Mouse (Mus musculus) intestine, embryonic 14.5 days (tissue): ENCODE data around the gene Gprc5b. TPM values are rescaled to one million over a fixed set of nuclear protein-coding genes. Genes with fewer than 3 reads are reported as not detected.

ENCODE experiments used
- ATAC-seq: fragments of 200-750 bp; cut with Nextera tagmentation; replicated peaks from 2 replicates; pipeline ENCODE4 v1.8.0; 2017; ENCODE audit warnings: low read depth, moderate number of reproducible peaks, moderate TSS enrichment, moderate library complexity; ENCODE audit not compliant: low FRiP score, low TSS enrichment
- DNase-seq: peaks from one replicate; pipeline ENCODE4 v3.0.0-alpha.2; 2018; ENCODE audit warnings: low spot score
- H3K27ac ChIP-seq: fragments of 300-500 bp; sonication (generic); 2 replicates; pipeline ENCODE4 v1.5.1; 2014; ENCODE audit warnings: low read depth, mild to moderate bottlenecking, control low read depth
- H3K27me3 ChIP-seq: fragments of 300-500 bp; sonication (generic); replicated peaks from 2 replicates; pipeline ENCODE4 v1.6.1; 2014; ENCODE audit warnings: low read length, control low read depth; ENCODE audit not compliant: control insufficient read depth, insufficient read depth
- H3K36me3 ChIP-seq: fragments of 300-500 bp; sonication (generic); 2 replicates; pipeline ENCODE4 v1.6.1; 2014; ENCODE audit warnings: low read length, control low read depth; ENCODE audit not compliant: control insufficient read depth, insufficient read depth
- H3K4me1 ChIP-seq: fragments of 300-500 bp; sonication (generic); replicated peaks from 2 replicates; pipeline ENCODE4 v1.6.1; 2014; ENCODE audit warnings: low read length, control low read depth, mixed read lengths; ENCODE audit not compliant: control insufficient read depth, insufficient read depth
- H3K4me2 ChIP-seq: fragments of 300-500 bp; sonication (generic); 2 replicates; pipeline ENCODE4 v1.6.1; 2014; ENCODE audit warnings: low read length
- H3K4me3 ChIP-seq: fragments of 300-500 bp; sonication (generic); 2 replicates; pipeline ENCODE4 v1.5.1; 2014; ENCODE audit warnings: low read depth, low read length, control low read depth, mixed read lengths
- H3K9ac ChIP-seq: fragments of 300-500 bp; sonication (generic); 2 replicates; pipeline ENCODE4 v1.6.1; 2014; ENCODE audit warnings: mild to moderate bottlenecking, low read length
- H3K9me3 ChIP-seq: fragments of 300-500 bp; sonication (generic); 2 replicates; pipeline ENCODE4 v1.6.1; 2016; ENCODE audit warnings: low read length, control low read depth; ENCODE audit not compliant: control insufficient read depth
- WGBS: fragments of 180-500 bp; shearing (Covaris S2); extraction: QIAGEN DNeasy Blood & Tissue Kit; methylation state at CpG from one replicate; pipeline ENCODE4 v1.1.7; 2014; 5-methylcytosine and 5-hydroxymethylcytosine counted together
- polyA plus RNA-seq: library from polyadenylated mRNA; unstranded; fragments of >200 nt; fragmentation: Nextera tagmentation; extraction: Ambion mirVana; gene quantifications from 2 replicates; pipeline ENCODE4 v1.2.1, GENCODE M21; 2014

Gprc5b gene
- polyA plus RNA-seq, 1 experiment from 2014 or later = 7.9 TPM

GRCm38 (mm10) chr7:118992623-118993405 is 2.2 kb downstream of the Gprc5b start:
- Histone ChIP-seq H3K9me3 (no peaks in the 10 kb centered on the region), H3K36me3 (no peaks in the 10 kb centered on the region), H3K4me3 (no peak overlapping the region), H3K9ac (no peak overlapping the region), H3K27ac (no peak overlapping the region), H3K4me2 (peak overlapping the region; percentile 85), H3K27me3 (no peaks in the 10 kb centered on the region), H3K4me1 (peaks cover 6% of the 10 kb centered on the region; the same call in 1 of the 2 replicates)
- ATAC-seq (no peak), DNase-seq (no peak)
- 50% methylated on average over 13 of the region's 13 CpGs for WGBS

DNA sequence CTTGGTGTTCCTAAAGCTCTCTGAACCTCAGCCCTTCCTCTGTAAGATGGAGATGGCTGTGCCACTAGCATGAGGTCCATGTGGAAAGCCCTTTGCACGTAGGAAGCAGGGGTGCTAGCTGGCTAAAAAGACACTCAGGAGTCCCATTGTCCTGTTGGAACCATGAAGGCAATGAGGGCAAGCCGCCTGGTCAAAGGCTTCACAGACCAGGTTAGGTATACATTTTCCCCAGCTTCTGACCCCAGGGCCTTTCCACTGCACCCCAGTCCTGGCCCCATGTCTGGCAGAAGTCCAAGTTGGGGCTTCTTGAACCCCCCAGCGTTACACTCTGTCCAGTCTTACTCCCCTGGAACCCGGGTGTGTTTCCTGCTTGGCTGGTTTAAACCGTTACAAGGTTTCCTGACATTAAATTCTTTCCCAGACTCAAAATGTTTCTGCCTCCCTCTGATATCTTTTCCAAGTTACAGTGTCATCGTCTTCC is 2.9 kb downstream of the Gprc5b start:
- H3K9me3 ChIP-seq = no peaks in the 10 kb centered on the region
- no peaks in the 10 kb centered on the region for H3K27me3 ChIP-seq
- no peak overlapping the region for H3K9ac ChIP-seq
- ATAC-seq (no peak), DNase-seq (no peak)
- H3K4me2 ChIP-seq = no peak overlapping the region
- no peaks in the 10 kb centered on the region for H3K36me3 ChIP-seq
- 54% methylated on average over 6 of the region's 6 CpGs for WGBS
- no peak overlapping the region for H3K27ac ChIP-seq
- peaks cover 6% of the 10 kb centered on the region; the same call in 1 of the 2 replicates for H3K4me1 ChIP-seq
- no peak overlapping the region for H3K4me3 ChIP-seq

DNA sequence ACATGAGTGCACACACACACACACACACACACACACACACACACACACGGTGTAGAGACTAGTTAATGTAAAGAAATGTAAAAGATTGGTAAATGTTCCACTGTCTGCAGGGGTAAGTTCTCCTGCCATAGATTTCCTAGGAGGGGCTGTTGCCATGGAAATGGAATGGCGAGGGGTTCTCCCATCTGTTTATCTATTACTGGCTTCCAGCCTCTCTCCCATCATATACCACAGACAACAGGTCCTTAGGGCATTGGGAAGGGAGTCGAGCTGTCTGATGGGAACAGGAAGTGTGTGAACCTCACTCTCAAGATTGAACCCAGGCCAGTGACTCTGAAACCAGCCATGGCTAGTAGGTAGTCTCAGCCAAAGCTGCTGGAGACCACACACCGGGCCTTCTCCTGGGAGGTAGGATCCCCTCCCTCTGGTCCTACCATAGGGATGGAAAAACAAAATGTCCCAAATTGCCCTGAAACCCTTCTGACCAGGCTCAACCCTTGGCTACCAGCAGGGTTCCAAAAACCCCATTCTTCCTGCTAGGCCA is 3.6 kb downstream of the Gprc5b start:
- no peak overlapping the region for H3K9ac ChIP-seq
- WGBS = 45% methylated on average over 4 of the region's 4 CpGs
- H3K4me2 ChIP-seq = no peak overlapping the region
- H3K4me1 ChIP-seq = peaks cover 6% of the 10 kb centered on the region; the same call in 1 of the 2 replicates
- DNase-seq (no peak), ATAC-seq (no peak)
- H3K36me3 ChIP-seq = no peaks in the 10 kb centered on the region
- H3K4me3 ChIP-seq = no peak overlapping the region
- no peaks in the 10 kb centered on the region for H3K27me3 ChIP-seq
- H3K9me3 ChIP-seq = no peaks in the 10 kb centered on the region
- no peak overlapping the region for H3K27ac ChIP-seq

DNA sequence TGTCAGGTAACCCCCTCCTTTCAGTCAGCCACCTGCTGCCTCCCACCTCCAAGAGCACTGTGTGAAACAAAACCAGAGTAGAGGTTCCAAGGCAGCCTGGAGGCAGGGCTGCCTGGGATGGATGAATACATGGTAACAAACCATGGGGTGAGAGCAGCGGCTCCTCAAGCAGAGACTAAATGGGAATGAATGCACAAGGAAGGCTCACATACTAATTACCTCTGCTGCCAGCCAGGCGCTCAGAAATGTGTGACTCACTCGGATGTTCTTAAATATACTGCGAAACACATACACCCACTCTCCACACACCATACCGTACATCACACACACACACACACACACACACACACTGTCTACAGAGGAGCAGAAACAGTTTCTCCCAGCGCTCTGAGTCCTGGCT is 4.7 kb downstream of the Gprc5b start:
- WGBS = 74% methylated on average over 6 of the region's 6 CpGs
- DNase-seq (no peak), ATAC-seq (no peak)
- Histone ChIP-seq H3K27ac (no peak overlapping the region), H3K4me2 (no peak overlapping the region), H3K36me3 (no peaks in the 10 kb centered on the region), H3K9ac (no peak overlapping the region), H3K27me3 (no peaks in the 10 kb centered on the region), H3K4me3 (no peak overlapping the region), H3K4me1 (peaks cover 6% of the 10 kb centered on the region; the same call in 1 of the 2 replicates), H3K9me3 (no peaks in the 10 kb centered on the region)

DNA sequence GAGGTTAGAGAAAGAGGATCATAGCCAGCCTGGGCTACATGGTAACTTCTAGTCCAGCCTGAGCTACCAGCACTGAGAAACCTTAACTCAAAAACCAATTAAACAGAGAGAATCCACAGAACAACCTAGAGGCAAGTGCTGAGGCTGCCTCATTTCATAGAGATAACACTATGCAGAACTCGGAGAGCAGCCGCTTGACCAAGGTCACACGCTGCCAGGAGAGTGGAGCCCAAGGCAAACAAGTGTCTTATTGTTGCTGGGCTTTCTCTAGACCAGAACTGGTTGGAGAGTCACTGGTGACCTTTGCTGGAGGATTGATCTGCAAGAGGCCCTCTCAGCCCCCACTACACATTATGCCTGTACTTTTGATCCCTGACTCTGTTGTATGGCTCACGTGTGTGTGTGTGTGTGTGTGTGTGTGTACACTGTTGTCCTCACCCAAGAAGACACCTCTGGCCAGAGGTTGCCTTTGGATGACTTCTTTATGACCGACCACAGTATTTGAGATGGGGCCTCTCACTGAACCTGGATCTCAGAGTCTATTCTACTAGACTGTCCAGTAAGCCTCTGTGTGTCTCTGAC is 5.6 kb downstream of the Gprc5b start:
- Histone ChIP-seq H3K4me3 (no peak overlapping the region), H3K4me2 (no peak overlapping the region), H3K4me1 (0 out of 2 replicates have a peak, but pooled peaks cover 6% of the 10 kb centered on the region), H3K9ac (no peak overlapping the region), H3K9me3 (no peaks in the 10 kb centered on the region), H3K27ac (no peak overlapping the region), H3K27me3 (no peaks in the 10 kb centered on the region), H3K36me3 (no peaks in the 10 kb centered on the region)
- ATAC-seq = no peak
- 77% methylated on average over 5 of the region's 5 CpGs for WGBS
- DNase-seq = no peak

GRCm38 (mm10) chr7:118986369-118986768 is 8.6 kb downstream of the Gprc5b start:
- 72% methylated on average over 4 of the region's 4 CpGs for WGBS

DNA sequence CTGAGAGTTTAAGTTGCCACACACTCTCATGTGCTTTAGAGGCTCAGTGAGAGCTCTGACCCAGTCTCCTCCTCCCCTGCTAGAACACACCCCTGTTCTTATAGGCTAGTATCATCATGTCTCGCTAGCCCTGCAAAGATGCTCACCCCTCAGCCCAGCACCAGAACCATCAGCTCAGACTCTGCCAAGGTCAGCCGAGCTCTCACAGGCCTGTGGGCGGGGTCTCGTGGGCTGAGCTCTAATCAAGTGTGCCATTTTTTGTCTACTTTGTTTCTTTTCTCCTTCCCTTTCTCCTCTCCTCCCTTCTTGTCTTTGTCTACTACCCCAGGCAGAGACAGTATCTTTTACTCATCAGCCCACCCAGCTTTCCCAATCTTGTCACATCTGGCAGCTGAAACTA is 9.2 kb downstream of the Gprc5b start:
- 81% methylated on average over 4 of the region's 4 CpGs for WGBS
- H3K36me3 ChIP-seq = peaks cover 12% of the 10 kb centered on the region; the same call in 1 of the 2 replicates
- H3K4me1 ChIP-seq = no peaks in the 10 kb centered on the region
- H3K9me3 ChIP-seq = no peaks in the 10 kb centered on the region
- H3K27me3 ChIP-seq = no peaks in the 10 kb centered on the region
- ATAC-seq (no peak), DNase-seq (no peak)
- H3K4me2 ChIP-seq = no peak overlapping the region
- H3K4me3 ChIP-seq = no peak overlapping the region
- no peak overlapping the region for H3K9ac ChIP-seq
- H3K27ac ChIP-seq = no peak overlapping the region

More at GRCm38 (mm10) chr7:118986369-118986768, 8.6 kb downstream of the Gprc5b start:
- Histone ChIP-seq H3K4me1 (0 out of 2 replicates have a peak, but pooled peaks cover 2% of the 10 kb centered on the region), H3K9ac (no peak overlapping the region), H3K9me3 (no peaks in the 10 kb centered on the region), H3K4me3 (no peak overlapping the region), H3K27me3 (no peaks in the 10 kb centered on the region), H3K27ac (no peak overlapping the region), H3K4me2 (no peak overlapping the region), H3K36me3 (peaks cover 12% of the 10 kb centered on the region; the same call in 1 of the 2 replicates)
- no peak for ATAC-seq
- DNase-seq = no peak

DNA sequence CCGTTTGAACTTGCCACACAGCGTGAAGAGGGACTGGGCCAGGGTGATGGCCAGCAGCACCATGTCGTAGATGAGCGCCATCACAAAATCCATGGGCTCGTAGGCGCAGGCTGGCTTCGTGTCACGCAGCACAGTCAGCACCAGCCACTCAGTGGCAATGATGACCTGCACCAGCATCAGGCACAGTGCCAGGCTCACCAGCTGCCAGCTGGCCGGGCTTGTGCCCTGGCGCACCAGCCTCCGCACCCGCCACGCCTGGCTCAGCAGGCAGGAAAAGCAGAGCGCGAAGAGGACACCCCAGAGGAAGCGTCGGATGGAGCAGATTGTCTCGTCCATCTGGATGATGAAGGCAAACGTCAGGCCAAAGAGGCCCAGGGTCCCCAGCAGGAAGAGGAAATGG is 11.1 kb downstream of the Gprc5b start:
- DNase-seq = no peak
- no peak for ATAC-seq
- Histone ChIP-seq H3K27ac (no peak overlapping the region), H3K4me2 (no peak overlapping the region), H3K4me3 (no peak overlapping the region), H3K4me1 (no peaks in the 10 kb centered on the region), H3K27me3 (no peaks in the 10 kb centered on the region), H3K9ac (no peak overlapping the region), H3K36me3 (peaks cover 12% of the 10 kb centered on the region; the same call in 1 of the 2 replicates), H3K9me3 (no peaks in the 10 kb centered on the region)
- 91% methylated on average over 19 of the region's 19 CpGs for WGBS
